Mouse (Mus musculus) kidney, embryonic 14.5 days (tissue): Measurements from ENCODE around the gene Casc3. TPM values are rescaled to one million over a fixed set of nuclear protein-coding genes. Genes with fewer than 3 reads are reported as not detected.

Experiments
- ATAC-seq: fragments of 200-750 bp; cut with Nextera tagmentation; 2 replicates; pipeline ENCODE4 v1.8.0; 2017; ENCODE audit warnings: moderate number of reproducible peaks, mild to moderate bottlenecking, moderate TSS enrichment, moderate library complexity; ENCODE audit not compliant: low FRiP score, low TSS enrichment
- H3K27ac ChIP-seq: fragments of 300-500 bp; sonication (generic); 2 replicates; pipeline ENCODE4 v1.5.1; 2014; ENCODE audit warnings: low read depth, mild to moderate bottlenecking, low read length, moderate library complexity, mixed read lengths
- H3K27me3 ChIP-seq: fragments of 300-500 bp; sonication (generic); 2 replicates; pipeline ENCODE4 v1.6.1; 2014; ENCODE audit warnings: mild to moderate bottlenecking, low read length; ENCODE audit not compliant: control insufficient read depth, insufficient read depth
- H3K36me3 ChIP-seq: fragments of 300-500 bp; sonication (generic); 2 replicates; pipeline ENCODE4 v1.6.1; 2014; ENCODE audit warnings: low read length, mixed read lengths; ENCODE audit not compliant: control insufficient read depth, insufficient read depth
- H3K4me1 ChIP-seq: fragments of 300-500 bp; sonication (generic); 2 replicates; pipeline ENCODE4 v1.6.1; 2014; ENCODE audit warnings: low read length, mixed read lengths; ENCODE audit not compliant: control insufficient read depth, insufficient read depth
- H3K4me2 ChIP-seq: fragments of 300-500 bp; sonication (generic); replicated peaks from 2 replicates; pipeline ENCODE4 v1.6.1; 2014; ENCODE audit warnings: low read depth, mild to moderate bottlenecking, low read length
- H3K4me3 ChIP-seq: fragments of 300-500 bp; sonication (generic); 2 replicates; pipeline ENCODE4 v1.5.1; 2014; ENCODE audit warnings: mild to moderate bottlenecking, low read length
- H3K9ac ChIP-seq: fragments of 300-500 bp; sonication (generic); 2 replicates; pipeline ENCODE4 v1.6.1; 2014; ENCODE audit warnings: low read depth, mild to moderate bottlenecking, low read length, moderate library complexity
- H3K9me3 ChIP-seq: fragments of 300-500 bp; sonication (generic); 2 replicates; pipeline ENCODE4 v1.6.1; 2016; ENCODE audit warnings: low read length; ENCODE audit not compliant: control insufficient read depth
- WGBS: fragments of 180-500 bp; shearing (Covaris S2); extraction: QIAGEN DNeasy Blood & Tissue Kit; methylation state at CpG from one replicate; pipeline ENCODE4 v1.1.7; 2014; 5-methylcytosine and 5-hydroxymethylcytosine counted together
- polyA plus RNA-seq: library from polyadenylated mRNA; unstranded; fragments of >200 nt; fragmentation: Nextera tagmentation; extraction: Ambion mirVana; gene quantifications from 2 replicates; pipeline ENCODE4 v1.2.1, GENCODE M21; 2014

Gene Casc3
- polyA plus RNA-seq = 28.1 and 43.1 TPM in 2 replicates

DNA sequence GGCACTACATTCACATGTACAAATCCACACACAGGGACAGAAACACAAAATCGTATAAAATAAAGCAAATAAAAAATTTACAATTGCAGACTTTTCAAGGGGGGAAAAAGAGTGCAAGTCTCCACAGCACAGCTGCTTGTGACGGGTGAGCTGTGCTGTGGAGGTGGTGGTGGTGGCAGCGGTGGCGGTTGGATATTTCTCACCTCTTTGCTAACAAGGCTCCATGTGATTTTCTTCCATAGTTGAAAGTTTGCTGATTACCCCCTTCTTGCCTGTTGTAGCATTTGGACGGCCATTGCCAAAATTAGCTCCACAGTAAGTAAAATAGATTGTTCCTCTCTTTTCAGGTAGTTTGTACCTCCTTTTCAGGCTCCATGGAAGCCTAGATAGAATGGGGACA, at the start of gene Casc3:
Casc3 (plus strand) TSS at position 301 of the 400 bp plus-strand sequence.
- no peaks in the 10 kb centered on the region for H3K9me3 ChIP-seq
- H3K4me3 ChIP-seq = no peak within 1 kb of the TSS
- no peak within 1 kb of the TSS for H3K27ac ChIP-seq
- ATAC-seq = no peak
- peaks cover 84% of the 10 kb centered on the region for H3K36me3 ChIP-seq
- H3K27me3 ChIP-seq = no peaks in the 10 kb centered on the region
- WGBS = 87% methylated on average over 5 of the region's 5 CpGs
- 0 out of 2 replicates have a peak, but pooled peaks cover 3% of the 10 kb centered on the region for H3K4me1 ChIP-seq
- no peak within 1 kb of the TSS for H3K9ac ChIP-seq
- no peak within 1 kb of the TSS for H3K4me2 ChIP-seq

- 90% methylated on average over 6 of the region's 6 CpGs for WGBS
- no peaks in the 10 kb centered on the region for H3K9me3 ChIP-seq
- peaks cover 20% of the 10 kb centered on the region for H3K36me3 ChIP-seq
These were observed 48.9 kb upstream of the Casc3 start for GRCm38 (mm10) chr11:98755726-98756380.

DNA sequence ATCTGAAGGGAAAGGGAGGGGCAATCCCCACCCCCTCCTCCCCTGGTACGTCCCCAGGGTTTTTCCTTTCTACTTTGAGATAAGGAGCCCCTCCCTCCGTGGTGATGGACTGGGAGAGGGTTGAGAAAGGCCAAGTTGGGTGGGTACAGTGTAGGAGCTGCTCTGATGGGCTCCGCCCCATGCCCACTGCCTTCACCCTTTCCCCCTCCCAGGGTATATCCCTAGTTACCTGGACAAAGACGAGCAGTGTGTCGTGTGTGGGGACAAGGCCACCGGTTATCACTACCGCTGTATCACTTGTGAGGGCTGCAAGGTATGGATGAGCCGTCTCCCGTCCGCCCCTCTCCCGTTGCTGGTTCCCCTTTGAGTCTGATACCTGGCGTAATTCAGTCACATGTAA, 48.0 kb upstream of the Casc3 start:
- Histone ChIP-seq H3K27ac (no peak overlapping the region), H3K36me3 (peaks cover 27% of the 10 kb centered on the region), H3K4me2 (no peak overlapping the region), H3K4me3 (no peak overlapping the region), H3K27me3 (no peaks in the 10 kb centered on the region), H3K4me1 (peaks cover 16% of the 10 kb centered on the region), H3K9ac (no peak overlapping the region), H3K9me3 (no peaks in the 10 kb centered on the region)
- ATAC-seq = no peak
- 88% methylated on average over 12 of the region's 12 CpGs for WGBS

More at GRCm38 (mm10) chr11:98755726-98756380, 48.9 kb upstream of the Casc3 start:
- Histone ChIP-seq H3K4me3 (no peak overlapping the region), H3K4me2 (no peak overlapping the region), H3K4me1 (peaks cover 24% of the 10 kb centered on the region), H3K27me3 (no peaks in the 10 kb centered on the region), H3K9ac (no peak overlapping the region), H3K27ac (no peak overlapping the region)
- no peak for ATAC-seq

DNA sequence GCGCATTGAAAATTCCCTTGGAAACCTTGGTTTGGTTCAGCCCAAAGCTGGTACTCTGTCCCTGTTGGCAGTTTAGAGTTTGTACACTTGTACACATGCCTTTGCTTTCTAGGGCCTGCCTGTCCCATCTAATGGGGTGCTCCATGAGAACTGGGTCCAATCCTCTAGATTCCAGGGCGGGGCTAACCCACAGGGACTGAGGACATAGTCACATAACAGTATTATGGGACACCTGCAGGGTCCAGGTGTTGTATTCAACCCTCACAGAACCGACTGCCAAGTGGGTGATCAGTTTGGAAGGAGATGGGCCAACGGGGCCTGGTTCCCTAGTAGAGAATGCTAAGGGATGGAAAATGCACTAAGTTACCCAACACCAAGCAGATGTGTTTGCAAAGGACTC, 42.8 kb upstream of the Casc3 start:
- no peak for ATAC-seq
- H3K27ac ChIP-seq = no peak overlapping the region
- no peak overlapping the region for H3K4me3 ChIP-seq
- H3K9me3 ChIP-seq = no peaks in the 10 kb centered on the region
- 92% methylated on average over 4 of the region's 4 CpGs for WGBS
- H3K4me2 ChIP-seq = no peak overlapping the region
- H3K9ac ChIP-seq = no peak overlapping the region
- H3K36me3 ChIP-seq = peaks cover 42% of the 10 kb centered on the region
- no peaks in the 10 kb centered on the region for H3K27me3 ChIP-seq
- peaks cover 23% of the 10 kb centered on the region for H3K4me1 ChIP-seq

GRCm38 (mm10) chr11:98762756-98763501, 41.8 kb upstream of the Casc3 start:
- no peak overlapping the region for H3K4me3 ChIP-seq
- no peak for ATAC-seq
- H3K27ac ChIP-seq = no peak overlapping the region; the same call in 1 of the 2 replicates
- no peaks in the 10 kb centered on the region for H3K27me3 ChIP-seq
- no peak overlapping the region for H3K9ac ChIP-seq
- peaks cover 36% of the 10 kb centered on the region for H3K36me3 ChIP-seq
- 59% methylated on average over 17 of the region's 17 CpGs for WGBS
- H3K4me2 ChIP-seq = no peak overlapping the region
- H3K9me3 ChIP-seq = no peaks in the 10 kb centered on the region
- peaks cover 33% of the 10 kb centered on the region for H3K4me1 ChIP-seq

GRCm38 (mm10) chr11:98763502-98763861, 41.2 kb upstream of the Casc3 start:
- H3K4me3 ChIP-seq = no peak overlapping the region
- no peak overlapping the region for H3K4me2 ChIP-seq
- no peak overlapping the region for H3K9ac ChIP-seq
- 85% methylated on average over 8 of the region's 8 CpGs for WGBS
- H3K4me1 ChIP-seq = peaks cover 38% of the 10 kb centered on the region
- H3K27me3 ChIP-seq = no peaks in the 10 kb centered on the region
- H3K36me3 ChIP-seq = peaks cover 35% of the 10 kb centered on the region
- no peak overlapping the region for H3K27ac ChIP-seq
- no peaks in the 10 kb centered on the region for H3K9me3 ChIP-seq
- no peak for ATAC-seq

GRCm38 (mm10) chr11:98764091-98764490, 40.6 kb upstream of the Casc3 start:
- no peak overlapping the region for H3K9ac ChIP-seq
- 71% methylated on average over 18 of the region's 18 CpGs for WGBS
- H3K4me3 ChIP-seq = no peak overlapping the region
- H3K9me3 ChIP-seq = no peaks in the 10 kb centered on the region
- no peak overlapping the region for H3K4me2 ChIP-seq
- no peak for ATAC-seq
- H3K36me3 ChIP-seq = peaks cover 38% of the 10 kb centered on the region
- peaks cover 44% of the 10 kb centered on the region for H3K4me1 ChIP-seq
- H3K27me3 ChIP-seq = no peaks in the 10 kb centered on the region
- H3K27ac ChIP-seq = no peak overlapping the region

DNA sequence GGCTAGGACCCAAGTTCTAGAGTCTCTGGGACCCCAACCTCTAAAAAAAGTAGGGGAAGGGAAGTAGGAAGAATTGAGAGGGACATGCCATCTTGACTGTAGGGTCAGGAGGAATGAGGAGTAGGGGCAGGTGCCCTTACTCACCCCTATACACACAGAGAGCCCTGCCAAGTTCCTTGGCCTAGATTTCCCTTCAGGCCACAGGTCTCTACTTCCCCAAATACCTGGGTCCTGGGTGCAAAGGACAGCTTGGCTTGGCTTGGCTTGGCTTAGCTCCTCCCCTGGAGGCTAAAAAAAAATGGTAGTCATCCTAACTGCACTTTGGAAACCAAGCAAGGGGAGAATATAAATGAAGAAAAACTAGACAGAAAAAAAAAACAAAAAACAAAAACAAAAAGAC, 40.0 kb upstream of the Casc3 start:
- no peaks in the 10 kb centered on the region for H3K27me3 ChIP-seq
- peaks cover 45% of the 10 kb centered on the region for H3K4me1 ChIP-seq
- no peak for ATAC-seq

More for the DNA sequence above, 40.0 kb upstream of the Casc3 start:
- Histone ChIP-seq H3K36me3 (peaks cover 44% of the 10 kb centered on the region), H3K27ac (no peak overlapping the region), H3K4me2 (no peak overlapping the region), H3K4me3 (no peak overlapping the region), H3K9ac (no peak overlapping the region), H3K9me3 (no peaks in the 10 kb centered on the region)
